Mouse (Mus musculus) embryonic facial prominence, embryonic 14.5 days (tissue): ENCODE measurements around the gene Foxo3. TPM values are rescaled to one million over a fixed set of nuclear protein-coding genes. Genes with fewer than 3 reads are reported as not detected.

Experiments
- ATAC-seq: fragments of 200-750 bp; cut with Nextera tagmentation; 2 replicates; pipeline ENCODE4 v1.8.0; 2017; ENCODE audit warnings: low read depth, moderate number of reproducible peaks, moderate TSS enrichment
- DNase-seq: peaks from one replicate; pipeline ENCODE4 v3.0.0-alpha.2; 2015; ENCODE audit warnings: low spot score
- H3K27ac ChIP-seq: fragments of 300-500 bp; sonication (generic); replicated peaks from 2 replicates; pipeline ENCODE4 v1.5.1; 2014; ENCODE audit warnings: low read depth, mild to moderate bottlenecking, low read length, moderate library complexity
- H3K27me3 ChIP-seq: fragments of 300-500 bp; sonication (generic); replicated peaks from 2 replicates; pipeline ENCODE4 v1.6.1; 2014; ENCODE audit warnings: low read length; ENCODE audit not compliant: control insufficient read depth, insufficient read depth
- H3K36me3 ChIP-seq: fragments of 300-500 bp; sonication (generic); 2 replicates; pipeline ENCODE4 v1.6.1; 2014; ENCODE audit warnings: low read length, mixed read lengths; ENCODE audit not compliant: control insufficient read depth, insufficient read depth
- H3K4me1 ChIP-seq: fragments of 300-500 bp; sonication (generic); 2 replicates; pipeline ENCODE4 v1.6.1; 2014; ENCODE audit warnings: antibody characterized with exemption, low read length; ENCODE audit not compliant: control insufficient read depth, insufficient read depth
- H3K4me2 ChIP-seq: fragments of 300-500 bp; sonication (generic); 2 replicates; pipeline ENCODE4 v1.6.1; 2014; ENCODE audit warnings: low read depth, mild to moderate bottlenecking, low read length, moderate library complexity, mixed read lengths
- H3K4me3 ChIP-seq: fragments of 300-500 bp; sonication (generic); 2 replicates; pipeline ENCODE4 v1.5.1; 2014; ENCODE audit warnings: low read depth, mild to moderate bottlenecking, low read length
- H3K9ac ChIP-seq: fragments of 300-500 bp; sonication (generic); 2 replicates; pipeline ENCODE4 v1.6.1; 2014; ENCODE audit warnings: low read depth, mild to moderate bottlenecking, low read length, moderate library complexity, mixed read lengths
- H3K9me3 ChIP-seq: fragments of 300-500 bp; sonication (generic); 2 replicates; pipeline ENCODE4 v1.6.1; 2016; ENCODE audit warnings: low read length; ENCODE audit not compliant: control insufficient read depth
- WGBS: fragments of 180-500 bp; shearing (Covaris S2); extraction: QIAGEN DNeasy Blood & Tissue Kit; methylation state at CpG from one replicate; pipeline ENCODE4 v1.1.7; 2014; 5-methylcytosine and 5-hydroxymethylcytosine counted together
- polyA plus RNA-seq: library from polyadenylated mRNA; unstranded; fragments of >200 nt; fragmentation: Nextera tagmentation; extraction: Ambion mirVana; gene quantifications from 2 replicates; pipeline ENCODE4 v1.2.1, GENCODE M21; 2014

Foxo3 gene
- polyA plus RNA-seq, 1 experiment from 2014 or later = 12.3 TPM

- ATAC-seq (peak; percentile 45; the same call in 1 of the 2 replicates), DNase-seq (peak; percentile 79)
- peak overlapping the region; percentile 16; the same call in 1 of the 2 replicates for H3K27ac ChIP-seq
- no peaks in the 10 kb centered on the region for H3K36me3 ChIP-seq
- no peaks in the 10 kb centered on the region for H3K9me3 ChIP-seq
- 14% methylated on average over 5 of the region's 5 CpGs for WGBS
- H3K4me3 ChIP-seq = no peak overlapping the region
- H3K27me3 ChIP-seq = no peaks in the 10 kb centered on the region
- no peak overlapping the region for H3K9ac ChIP-seq
- peaks cover 22% of the 10 kb centered on the region for H3K4me1 ChIP-seq
- H3K4me2 ChIP-seq = no peak overlapping the region; the same call in 1 of the 2 replicates
These were observed 105.6 kb downstream of the Foxo3 start for GRCm38 (mm10) chr10:42170889-42171347.

- H3K27me3 ChIP-seq = no peaks in the 10 kb centered on the region
- no peaks in the 10 kb centered on the region for H3K9me3 ChIP-seq
- H3K9ac ChIP-seq = no peak overlapping the region
- no peak for ATAC-seq
- peaks cover 22% of the 10 kb centered on the region for H3K4me1 ChIP-seq
- no peak overlapping the region; the same call in 1 of the 2 replicates for H3K27ac ChIP-seq
- DNase-seq = no peak
- no peak overlapping the region for H3K4me3 ChIP-seq
- H3K4me2 ChIP-seq = no peak overlapping the region
- no peaks in the 10 kb centered on the region for H3K36me3 ChIP-seq
- WGBS = 51% methylated on average over 5 of the region's 5 CpGs
These were observed 106.4 kb downstream of the Foxo3 start for GRCm38 (mm10) chr10:42170201-42170600.

GRCm38 (mm10) chr10:42154727-42155126, 121.8 kb downstream of the Foxo3 start:
- no peak overlapping the region for H3K4me2 ChIP-seq
- H3K9ac ChIP-seq = no peak overlapping the region
- ATAC-seq (no peak), DNase-seq (no peak)
- H3K36me3 ChIP-seq = no peaks in the 10 kb centered on the region
- H3K9me3 ChIP-seq = peaks cover 20% of the 10 kb centered on the region
- peaks cover 11% of the 10 kb centered on the region for H3K4me1 ChIP-seq
- WGBS = 73% methylated on average over 2 of the region's 2 CpGs
- no peak overlapping the region for H3K27ac ChIP-seq
- H3K27me3 ChIP-seq = no peaks in the 10 kb centered on the region
- H3K4me3 ChIP-seq = no peak overlapping the region

GRCm38 (mm10) chr10:42152426-42153205, 123.9 kb downstream of the Foxo3 start:
- Histone ChIP-seq H3K4me1 (peaks cover 11% of the 10 kb centered on the region), H3K27ac (no peak overlapping the region), H3K9me3 (peaks cover 9% of the 10 kb centered on the region), H3K4me3 (no peak overlapping the region), H3K36me3 (no peaks in the 10 kb centered on the region), H3K27me3 (no peaks in the 10 kb centered on the region), H3K4me2 (no peak overlapping the region), H3K9ac (no peak overlapping the region)
- ATAC-seq = no peak
- WGBS = 29% methylated on average over 14 of the region's 14 CpGs
- peak; percentile 45 for DNase-seq

- H3K27me3 ChIP-seq = no peaks in the 10 kb centered on the region
These were observed 126.8 kb downstream of the Foxo3 start for GRCm38 (mm10) chr10:42149767-42150166.

GRCm38 (mm10) chr10:42148326-42148725, 128.2 kb downstream of the Foxo3 start:
- Histone ChIP-seq H3K27ac (no peak overlapping the region), H3K36me3 (no peaks in the 10 kb centered on the region), H3K4me2 (no peak overlapping the region), H3K9ac (no peak overlapping the region), H3K27me3 (no peaks in the 10 kb centered on the region), H3K4me1 (peaks cover 11% of the 10 kb centered on the region), H3K9me3 (no peaks in the 10 kb centered on the region), H3K4me3 (no peak overlapping the region)
- 73% methylated on average over 3 of the region's 3 CpGs for WGBS
- no peak for DNase-seq
- no peak for ATAC-seq

More at GRCm38 (mm10) chr10:42149767-42150166, 126.8 kb downstream of the Foxo3 start:
- DNase-seq (no peak), ATAC-seq (0 out of 2 replicates have a peak, but pooled peaks have one; percentile 35)
- H3K4me1 ChIP-seq = peaks cover 11% of the 10 kb centered on the region
- no peak overlapping the region for H3K4me3 ChIP-seq
- WGBS = 80% methylated on average over 3 of the region's 3 CpGs
- no peak overlapping the region for H3K4me2 ChIP-seq
- H3K9me3 ChIP-seq = no peaks in the 10 kb centered on the region
- no peak overlapping the region for H3K27ac ChIP-seq
- no peaks in the 10 kb centered on the region for H3K36me3 ChIP-seq
- no peak overlapping the region for H3K9ac ChIP-seq

GRCm38 (mm10) chr10:42145221-42145620, 131.3 kb downstream of the Foxo3 start:
- ATAC-seq = 0 out of 2 replicates have a peak, but pooled peaks have one; percentile 30
- 52% methylated on average over 5 of the region's 5 CpGs for WGBS
- no peak overlapping the region for H3K4me2 ChIP-seq

GRCm38 (mm10) chr10:42144788-42145187, 131.8 kb downstream of the Foxo3 start:
- H3K4me3 ChIP-seq = no peak overlapping the region
- H3K9ac ChIP-seq = no peak overlapping the region
- no peaks in the 10 kb centered on the region for H3K9me3 ChIP-seq
- H3K4me1 ChIP-seq = no peaks in the 10 kb centered on the region
- H3K27ac ChIP-seq = no peak overlapping the region
- WGBS = 68% methylated on average over 3 of the region's 5 CpGs
- no peak for ATAC-seq
- H3K36me3 ChIP-seq = no peaks in the 10 kb centered on the region
- H3K27me3 ChIP-seq = no peaks in the 10 kb centered on the region
- DNase-seq = no peak
- no peak overlapping the region for H3K4me2 ChIP-seq

More at GRCm38 (mm10) chr10:42145221-42145620, 131.3 kb downstream of the Foxo3 start:
- no peaks in the 10 kb centered on the region for H3K36me3 ChIP-seq
- H3K9ac ChIP-seq = no peak overlapping the region
- no peak overlapping the region for H3K4me3 ChIP-seq
- no peaks in the 10 kb centered on the region for H3K9me3 ChIP-seq
- H3K27me3 ChIP-seq = no peaks in the 10 kb centered on the region
- no peaks in the 10 kb centered on the region for H3K4me1 ChIP-seq
- H3K27ac ChIP-seq = no peak overlapping the region
- peak; percentile 65 for DNase-seq
